Comparison of ENCODE assay signal across 22 mouse cellular contexts in the genomic region with DNA sequence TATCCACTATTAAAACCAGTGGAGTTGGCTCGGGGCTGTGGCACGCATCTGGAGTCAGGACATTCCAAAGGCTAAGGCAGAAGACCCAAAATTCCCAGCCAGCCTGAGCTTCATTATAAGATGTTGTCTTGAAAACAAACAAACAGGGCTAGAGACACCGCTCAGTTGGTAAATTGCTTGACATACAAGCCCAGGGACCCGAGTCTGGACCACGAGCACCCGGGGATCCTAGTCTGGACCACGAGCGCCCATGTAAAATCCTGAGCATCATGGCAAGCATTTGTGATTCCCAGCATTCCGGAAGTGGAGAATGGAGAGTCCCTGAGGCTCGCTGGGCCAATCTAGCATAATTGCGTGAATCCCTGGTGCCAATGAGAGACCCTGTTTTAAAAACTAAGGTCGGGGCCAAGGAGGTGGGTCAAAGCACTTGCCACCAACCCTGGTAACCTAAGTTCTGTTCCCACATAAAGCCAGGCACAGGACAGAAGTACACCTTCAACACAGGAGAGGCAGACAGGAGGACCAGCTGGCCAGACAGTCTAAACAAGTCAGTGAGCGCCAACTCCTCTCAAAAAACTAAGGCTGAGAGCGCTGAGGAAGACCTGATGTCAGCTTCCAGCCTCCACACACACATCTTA. TPM values are rescaled to one million over a fixed set of nuclear protein-coding genes. Genes with fewer than 3 reads are reported as not detected.
DNase-seq lines count a peak whose midpoint lies in the region; ATAC-seq lines count a peak whose summit lies in the region.
"Had no signal": no experiment of that assay in that cellular context is flagged by ENCODE, and none has a peak within 500 bp of the region (broad histone marks: within the 10 kb centered on the region; RNA-seq: fewer than 3 reads in every experiment).

No protein-coding gene starts in this region.

- H3K36me3 ChIP-seq in liver, embryonic 11.5 days (ENCODE audit: control insufficient read depth, insufficient read depth, low read length), result no peaks in the 10 kb centered on the region
- H3K36me3 ChIP-seq: embryonic facial prominence, embryonic 12.5 days; G1E; hindbrain, embryonic 13.5 days had no signal

- no peak overlapping the region for H3K27ac ChIP-seq in liver, embryonic 11.5 days (ENCODE audit: low read depth, low read length)
- H3K27ac ChIP-seq: embryonic facial prominence, embryonic 12.5 days; forebrain, embryonic 13.5 days; hindbrain, embryonic 13.5 days; hindbrain, postnatal 0 days had no signal

- WGBS in liver, embryonic 11.5 days, result 88% methylated on average over 14 of the region's 14 CpGs

- ATAC-seq in liver, embryonic 11.5 days (replicated peaks; ENCODE audit: low FRiP score), result no peak
- ATAC-seq: CD4-positive, CD25-positive, alpha-beta regulatory T cell, adult 4 months; forebrain, embryonic 13.5 days; forebrain, postnatal 0 days; hindbrain, postnatal 0 days had no signal

- intact Hi-C loops in heart, postnatal 36 days (cut with DNase I), result no loop called here

- no peaks in the 10 kb centered on the region for H3K27me3 ChIP-seq in liver, embryonic 11.5 days (replicated peaks; ENCODE audit: control insufficient read depth, insufficient read depth, low read length)
- H3K27me3 ChIP-seq: embryonic facial prominence, embryonic 12.5 days; forebrain, embryonic 13.5 days had no signal

- H3K9me3 ChIP-seq in liver, embryonic 11.5 days (ENCODE audit: control insufficient read depth, low read length), result no peaks in the 10 kb centered on the region
- H3K9me3 ChIP-seq: embryonic facial prominence, embryonic 12.5 days; G1E had no signal

- peak; percentile 1 for DNase-seq in adrenal gland, postnatal 14 days
- DNase-seq in adrenal gland, postnatal 25 days, result no peak
- peak; percentile 59 for DNase-seq in heart, adult 11 months
- DNase-seq in heart, postnatal 36 days, result no peak
- DNase-seq in liver, result peak; percentile 1
- DNase-seq in liver, embryonic 11.5 days (ENCODE audit: low spot score), result no peak
- peak; percentile 5 for DNase-seq in urinary bladder, adult 2 months (ENCODE audit: low spot score)
- no peak for DNase-seq in urinary bladder, postnatal 25 days (ENCODE audit: low spot score)
- DNase-seq: adrenal gland, adult 8-10 months; B cell, adult 2 months; cerebellum, adult 11-12 months; cerebellum, adult 9-10 months; cerebellum, postnatal 25 days; forebrain, postnatal 0 days; heart, postnatal 10 days had no signal

- no peak overlapping the region for H3K4me3 ChIP-seq in liver, embryonic 11.5 days (ENCODE audit: low read depth, low read length)
- H3K4me3 ChIP-seq: embryonic facial prominence, embryonic 12.5 days; forebrain, embryonic 13.5 days; hindbrain, embryonic 13.5 days had no signal

- no peak overlapping the region for H3K9ac ChIP-seq in liver, embryonic 11.5 days (ENCODE audit: low read depth, low read length)
- H3K9ac ChIP-seq: embryonic facial prominence, embryonic 12.5 days; forebrain, embryonic 13.5 days; forebrain, postnatal 0 days; hindbrain, embryonic 13.5 days had no signal

- H3K4me1 ChIP-seq in liver, embryonic 11.5 days (replicated peaks; ENCODE audit: control insufficient read depth, insufficient read depth, low read length), result no peaks in the 10 kb centered on the region
- H3K4me1 ChIP-seq: embryonic facial prominence, embryonic 12.5 days; forebrain, embryonic 13.5 days; hindbrain, embryonic 13.5 days had no signal

- H3K4me2 ChIP-seq in liver, embryonic 11.5 days, result no peak overlapping the region
- H3K4me2 ChIP-seq: embryonic facial prominence, embryonic 12.5 days; forebrain, embryonic 13.5 days; hindbrain, embryonic 13.5 days had no signal

RNA-seq across cellular contexts. Expression of a gene that starts 14.5 kb away (rescaled TPM):
- total RNA-seq in adrenal gland, postnatal 14 days (2021), result 1.3 and 1.9 TPM in 2 replicates
- total RNA-seq in adrenal gland, postnatal 25 days (2021), result 5.4 and 8.3 TPM in 2 replicates
- total RNA-seq in heart, postnatal 36 days (2021), result 1 to 10 TPM in 1 of 2 experiments, under 1 TPM in 1; 0.56 to 1.0 TPM
- 2.4 and 2.8 TPM in 2 replicates for polyA plus RNA-seq in liver, embryonic 11.5 days (2014; fragmentation: Nextera tagmentation; extraction: Ambion mirVana)
- polyA plus RNA-seq in urinary bladder, adult 2 months (2012; rRNA removed), result 1.7 and 1.8 TPM in 2 replicates

RNA-seq across cellular contexts. Expression of a gene that starts 46.1 kb away (rescaled TPM):
- not detected in 2 replicates for total RNA-seq in adrenal gland, postnatal 14 days (2021)
- total RNA-seq in adrenal gland, postnatal 25 days (2021), result not detected in 2 replicates
- total RNA-seq in heart, postnatal 36 days (2021), result not detected
- 0.06 and 0.11 TPM in 2 replicates for polyA plus RNA-seq in liver, embryonic 11.5 days (2014; fragmentation: Nextera tagmentation; extraction: Ambion mirVana)
- polyA plus RNA-seq in urinary bladder, adult 2 months (2012; rRNA removed), result 1.0 and 1.2 TPM in 2 replicates
- total RNA-seq: adrenal gland, adult 8-10 months; heart, adult 8-10 months; heart, postnatal 10 days; hindbrain, postnatal 0 days had no signal
- polyA plus RNA-seq: forebrain, embryonic 13.5 days; hindbrain, embryonic 13.5 days; hindbrain, postnatal 0 days had no signal

Comparison
In these comparisons a context has a peak if more than half of its experiments do, and no peak if none do; other contexts are left out.
1. DNase-seq: peak in adrenal gland, postnatal 14 days (single experiment), heart, adult 11 months (single experiment), liver (single experiment) and urinary bladder, adult 2 months (single experiment); none in adrenal gland, postnatal 25 days (single experiment), heart, postnatal 36 days (0 of 2), liver, embryonic 11.5 days (single experiment) and urinary bladder, postnatal 25 days (single experiment).